Mouse (Mus musculus) megakaryocyte-erythroid progenitor cell, adult 5-6 weeks (primary cell): ENCODE measurements around the gene Snx30. TPM values are rescaled to one million over a fixed set of nuclear protein-coding genes. Genes with fewer than 3 reads are reported as not detected.
A peak's percentile ranks its signal among the peaks of the same experiment; 100 is the strongest.

ENCODE experiments used
- ATAC-seq: replicated peaks from 2 replicates; pipeline ENCODE4 v1.8.0; 2016; ENCODE audit warnings: mild to moderate bottlenecking, inconsistent platforms; ENCODE audit not compliant: severe bottlenecking, poor library complexity, low FRiP score, low TSS enrichment
- total RNA-seq, 2 experiments: library from RNA; stranded (forward) in 1 of 2; stranded (reverse) in 1 of 2; fragments of 200-1000, 215-1000 nt in 1 of 2; fragments of >200 nt in 1 of 2; fragmentation: Nextera tagmentation in 1 of 2; gene quantifications; 2 replicates each; pipeline ENCODE4 v1.2.3; 2014 to 2017

The Snx30 gene
- total RNA-seq, 2 experiments from 2014 or later: 4.9 to 11.2 TPM

GRCm38 (mm10) chr4:59891723-59892416 lies 86.2 kb downstream of the Snx30 start:
- ATAC-seq: no peak

DNA sequence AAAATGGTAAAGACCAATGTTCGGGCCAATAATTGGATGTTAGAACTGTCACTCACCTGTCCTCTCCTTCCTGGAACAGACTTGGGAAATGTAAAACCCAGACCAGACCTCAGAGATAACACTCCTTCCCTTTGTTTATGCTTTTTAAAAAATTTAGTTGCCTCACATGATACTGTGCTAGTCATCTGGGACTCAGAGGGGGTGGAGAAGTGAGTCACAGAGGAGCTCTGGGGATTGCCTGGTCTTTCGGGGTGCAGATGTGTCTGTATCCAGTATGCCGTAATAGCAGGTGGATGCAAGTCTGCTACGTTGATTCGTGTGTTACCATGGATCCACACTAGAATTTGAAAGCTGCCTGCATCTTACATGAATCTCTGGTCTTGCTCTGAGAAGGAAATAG lies 87.1 kb downstream of the Snx30 start:
- no peak for ATAC-seq

DNA sequence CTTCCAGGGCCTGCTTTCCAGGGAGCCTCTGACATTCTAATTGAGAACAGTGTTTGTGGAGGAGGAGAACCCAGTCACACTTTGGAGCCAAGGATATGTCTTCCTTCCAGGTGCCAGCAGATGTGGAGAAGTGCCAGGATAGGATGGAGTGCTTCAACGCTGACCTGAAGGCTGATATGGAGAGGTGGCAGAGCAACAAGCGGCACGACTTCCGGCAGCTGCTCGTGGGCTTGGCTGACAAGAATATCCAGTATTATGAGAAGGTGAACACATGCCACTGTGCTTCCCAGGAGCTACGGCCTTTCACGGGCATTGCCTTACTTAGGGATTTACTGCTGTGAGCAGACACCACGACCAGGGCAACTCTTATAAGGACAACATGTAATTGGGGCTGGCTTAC lies 88.8 kb downstream of the Snx30 start:
- ATAC-seq: no peak

DNA sequence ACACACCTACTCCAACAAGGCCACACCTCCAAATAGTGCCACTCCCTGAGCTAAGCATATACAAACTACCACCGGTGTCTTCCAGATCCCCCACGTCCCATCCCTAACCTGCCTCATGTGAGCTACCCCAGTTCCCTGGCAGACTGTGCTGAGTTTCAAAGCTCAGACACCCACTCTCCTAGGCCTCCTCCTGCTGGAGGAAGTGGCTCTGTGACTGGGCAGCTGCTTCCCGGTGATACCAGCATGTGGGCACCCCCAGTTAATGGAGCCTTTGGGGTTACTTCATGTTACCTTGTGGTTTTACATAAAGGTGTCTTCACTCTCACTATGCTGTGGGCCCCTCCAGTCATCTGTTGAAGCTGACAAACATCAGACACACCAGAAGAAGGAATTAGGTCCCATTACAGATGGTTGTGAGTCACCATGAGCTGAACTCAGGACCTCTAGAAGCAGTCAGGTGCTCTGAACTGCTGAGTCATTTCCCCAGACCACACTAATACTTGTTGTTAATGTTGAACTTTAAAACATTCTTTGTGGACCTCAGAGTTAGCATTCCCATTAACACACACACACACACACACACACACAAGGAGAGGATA lies 89.4 kb downstream of the Snx30 start:
- peak; percentile 46; the same call in 1 of the 2 replicates for ATAC-seq

GRCm38 (mm10) chr4:59896000-59896399 lies 90.4 kb downstream of the Snx30 start:
- no peak for ATAC-seq

- ATAC-seq: no peak
Measured at GRCm38 (mm10) chr4:59897814-59898520, 92.3 kb downstream of the Snx30 start.

DNA sequence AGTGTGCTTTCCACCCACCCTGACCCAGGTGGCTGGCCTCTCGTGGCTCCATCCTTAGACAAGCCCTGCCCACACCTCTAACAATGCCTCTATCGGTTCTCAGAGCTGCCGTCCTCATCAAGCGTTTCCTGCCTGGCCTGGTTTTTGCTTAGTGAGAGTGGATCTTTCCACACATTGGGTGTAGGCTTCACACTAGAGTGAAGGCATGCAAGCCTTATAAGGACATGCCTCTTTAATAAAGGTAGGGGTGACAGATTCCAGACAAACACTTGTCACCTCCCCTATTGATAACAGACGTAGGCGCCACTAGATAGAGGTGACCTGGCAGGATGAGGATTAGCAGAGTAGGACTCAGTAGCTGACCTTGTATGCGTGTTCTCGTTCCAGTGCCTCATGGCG lies 92.9 kb downstream of the Snx30 start:
- no peak for ATAC-seq

DNA sequence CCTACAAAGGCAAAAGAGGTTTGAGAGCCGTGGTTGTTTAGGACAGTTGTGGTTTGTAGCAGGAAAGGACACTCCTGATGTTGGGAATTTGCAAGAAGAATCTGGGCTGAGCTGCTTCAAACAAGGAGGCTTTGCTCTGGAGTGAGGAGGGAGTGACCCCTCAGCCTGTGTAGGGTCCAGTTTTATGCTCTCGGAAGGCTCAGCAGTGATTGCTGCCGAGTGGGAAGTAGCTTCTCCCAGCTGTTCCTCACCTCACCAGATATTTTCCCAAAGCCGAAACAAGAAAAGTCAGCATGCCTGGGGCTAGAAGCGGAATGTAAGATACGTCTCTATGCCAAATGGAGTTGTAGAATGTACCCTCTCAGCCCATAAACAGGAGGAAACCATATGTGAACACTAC lies 96.2 kb downstream of the Snx30 start:
- no peak for ATAC-seq

- no peak for ATAC-seq
Measured at GRCm38 (mm10) chr4:59902547-59902946, 96.9 kb downstream of the Snx30 start.

- ATAC-seq: no peak
Measured at GRCm38 (mm10) chr4:59907092-59907491, 101.5 kb downstream of the Snx30 start.

DNA sequence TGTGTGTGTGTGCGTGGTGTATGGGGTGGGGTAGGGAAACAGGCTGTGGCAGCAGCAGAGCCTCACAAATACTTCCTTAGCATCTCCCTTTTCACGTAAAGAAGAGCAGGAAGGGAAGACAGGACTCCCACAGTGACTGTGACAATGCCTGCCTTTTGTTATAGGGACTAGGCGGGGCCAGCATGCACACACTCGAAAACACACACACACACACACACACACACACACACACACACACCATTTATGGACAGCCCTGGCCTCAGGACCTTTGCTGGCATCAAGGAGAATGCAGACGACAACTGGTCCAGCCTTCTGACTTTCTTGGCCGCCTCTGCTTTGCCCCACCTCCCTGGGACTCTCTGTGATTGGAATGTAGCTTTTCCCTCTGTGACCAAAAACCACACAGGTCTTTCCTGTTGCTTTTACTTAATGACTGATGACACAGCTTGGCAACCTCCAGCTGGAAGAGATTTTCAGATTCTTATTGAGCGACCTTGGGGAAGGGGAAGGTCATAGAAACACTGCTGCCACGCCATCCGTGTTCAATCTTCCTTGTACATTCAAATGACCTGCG lies 102.1 kb downstream of the Snx30 start:
- no peak for ATAC-seq

GRCm38 (mm10) chr4:59908785-59909184 lies 103.1 kb downstream of the Snx30 start:
- ATAC-seq: no peak

DNA sequence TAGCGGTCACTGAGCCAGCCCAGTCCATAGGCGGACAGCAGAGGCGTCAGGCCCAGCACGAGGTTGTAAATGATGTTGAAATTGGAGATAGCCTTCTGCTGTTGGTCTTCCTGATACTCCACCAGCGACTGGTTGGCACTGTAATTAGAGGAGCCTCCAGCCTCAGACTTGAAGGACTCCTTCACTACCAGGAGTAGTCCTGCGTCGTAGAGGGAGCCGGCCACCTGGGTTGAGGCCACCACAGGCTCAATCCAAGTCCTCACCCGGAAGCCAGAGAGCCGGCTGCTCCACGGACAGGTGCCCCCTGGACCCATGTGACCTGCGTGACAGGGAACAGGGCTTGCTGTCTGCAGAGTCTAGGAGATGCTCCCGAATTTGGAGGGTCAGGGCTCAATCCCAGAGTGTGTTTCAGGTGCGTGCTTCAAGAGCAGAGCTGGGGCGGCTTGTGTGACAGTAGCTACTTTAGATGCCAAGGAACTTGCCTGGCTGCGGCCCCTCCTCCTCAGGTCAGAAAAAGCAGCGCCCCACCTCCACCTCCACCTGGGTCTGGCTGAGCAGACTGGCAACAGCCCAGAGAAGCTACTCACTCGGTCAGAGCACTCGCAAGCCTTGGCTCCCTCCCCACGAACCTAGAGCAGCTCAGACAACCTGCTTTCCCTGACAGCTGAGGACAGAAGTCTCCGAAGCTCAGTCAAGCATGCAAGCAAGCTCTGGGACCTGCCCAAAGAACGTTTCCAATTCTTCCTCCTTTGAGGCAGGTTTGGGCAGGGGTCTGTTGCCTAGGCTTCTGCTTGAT lies 109.2 kb downstream of the Snx30 start, which contains the start of gene Slc46a2:
Gene Slc46a2, minus strand, starts transcription at position 449 of the 796 bp plus-strand sequence.
- ATAC-seq: no peak

- ATAC-seq: no peak
Measured at GRCm38 (mm10) chr4:59917966-59918365, 112.3 kb downstream of the Snx30 start.

- ATAC-seq: no peak
Measured at GRCm38 (mm10) chr4:59925082-59925481, 119.4 kb downstream of the Snx30 start.

DNA sequence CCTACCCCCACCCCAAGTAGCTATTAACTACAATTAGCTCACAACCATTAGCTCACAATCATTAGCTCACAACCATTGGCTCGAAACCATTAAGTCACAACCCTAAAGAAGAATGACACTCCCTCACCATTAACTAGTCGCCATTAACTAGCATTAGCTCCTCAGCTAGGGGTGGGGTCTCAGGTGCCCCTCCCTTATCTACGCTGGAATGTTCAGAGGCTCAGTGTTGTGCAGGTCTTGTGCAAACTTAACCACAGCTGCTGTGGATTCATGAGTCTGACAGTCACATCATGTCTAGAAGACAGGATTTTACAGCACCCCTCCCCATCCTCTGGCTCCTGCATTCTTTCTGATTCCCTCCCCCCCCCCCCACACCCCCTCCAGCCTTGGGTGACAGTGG lies 122.0 kb downstream of the Snx30 start:
- no peak for ATAC-seq

- ATAC-seq: peak; percentile 92
Measured at GRCm38 (mm10) chr4:59928347-59928746, 122.7 kb downstream of the Snx30 start.

GRCm38 (mm10) chr4:59932505-59933281 lies 127.1 kb downstream of the Snx30 start:
- peak; percentile 91 for ATAC-seq

GRCm38 (mm10) chr4:59937543-59937942 lies 131.9 kb downstream of the Snx30 start:
- no peak for ATAC-seq
